Mouse (Mus musculus): ENCODE measurements around the gene Vps37b.
A peak's percentile ranks its signal among the peaks of the same experiment; 100 is the strongest.

DNA sequence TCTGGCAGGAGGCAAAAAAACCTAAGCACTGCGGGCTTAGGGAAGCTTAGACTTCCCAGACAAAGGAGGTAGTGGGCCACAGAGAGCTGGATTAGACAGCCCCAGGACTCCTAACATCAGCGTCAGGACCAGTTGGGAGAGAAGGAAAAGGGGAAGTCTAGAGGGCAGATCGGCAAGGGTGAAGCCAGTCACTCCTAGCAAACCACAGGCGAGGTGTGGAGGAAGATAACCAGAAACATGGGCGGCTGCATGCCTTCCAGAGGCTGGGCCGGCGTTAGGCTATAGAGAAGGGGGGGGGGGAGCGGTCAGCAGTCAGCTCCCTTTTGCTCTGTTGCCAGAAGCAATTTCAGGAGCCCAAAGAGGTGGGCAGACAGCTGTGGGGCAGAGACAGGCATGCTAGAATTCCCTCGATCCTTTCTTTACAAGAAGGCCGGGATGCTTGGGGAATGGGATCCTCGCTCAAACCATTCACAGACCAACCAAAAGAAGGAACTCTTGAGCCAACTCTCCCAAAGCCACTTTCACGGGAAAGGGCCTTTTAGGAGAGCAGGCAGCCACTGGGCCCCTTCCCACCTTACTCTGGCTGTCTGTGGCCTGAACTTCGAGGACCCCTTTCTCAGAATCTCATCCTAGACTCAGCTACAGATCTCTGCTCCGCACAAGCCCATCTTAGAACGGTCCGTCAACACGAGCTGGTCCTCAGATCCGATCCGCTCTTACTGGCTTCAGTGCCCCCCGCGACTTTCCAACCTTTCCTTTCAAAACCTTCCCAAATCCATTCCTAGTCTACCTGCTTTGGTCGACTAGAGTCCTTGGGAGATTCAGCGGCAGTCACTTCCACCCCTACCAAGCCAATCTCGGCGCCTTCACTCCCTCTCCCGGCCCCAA, 758 bp downstream of the Vps37b start:
- no peak for TF ChIP-seq CTCF (IDR thresholded peaks at IDR 0.05; ENCODE audit: low read depth)
- 0 out of 2 replicates have a peak, but pooled peaks have one; percentile 24 for TF ChIP-seq EP300 (IDR thresholded peaks at IDR 0.05; ENCODE audit: low read depth)
